Mouse (Mus musculus) embryonic fibroblast, embryonic 13.5 days (primary cell): ENCODE measurements around the gene Baz2b. TPM values are rescaled to one million over a fixed set of nuclear protein-coding genes. Genes with fewer than 3 reads are reported as not detected.
A peak's percentile ranks its signal among the peaks of the same experiment; 100 is the strongest.

Experiments
- H3K27ac ChIP-seq: 2 replicates; pipeline ENCODE4 v1.5.1; 2012; ENCODE audit warnings: low read length, control low read depth, inconsistent platforms; ENCODE audit not compliant: insufficient read depth
- H3K4me1 ChIP-seq: 2 replicates; pipeline ENCODE4 v1.6.1; 2011; ENCODE audit warnings: low read length; ENCODE audit not compliant: control insufficient read depth, insufficient read depth
- H3K4me3 ChIP-seq: 2 replicates; pipeline ENCODE4 v1.5.1; 2011; ENCODE audit warnings: mild to moderate bottlenecking, control low read depth, low read length; ENCODE audit not compliant: insufficient read depth
- CTCF ChIP-seq: IDR thresholded peaks from 2 replicates; pipeline ENCODE4 v1.5.1; 2011; ENCODE audit warnings: mild to moderate bottlenecking, control low read depth, low read length, moderate library complexity, borderline replicate concordance; ENCODE audit not compliant: insufficient read depth
- POLR2A ChIP-seq: IDR thresholded peaks from 2 replicates; pipeline ENCODE4 v1.6.1; 2011; ENCODE audit warnings: low read depth, mild to moderate bottlenecking, control low read depth, low read length, moderate library complexity
- polyA plus RNA-seq: library from polyadenylated mRNA; stranded (reverse); fragments of >200 nt; gene quantifications from 2 replicates; pipeline ENCODE4 v1.2.4, GENCODE M21; 2011; ENCODE audit warnings: low read depth; ENCODE audit not compliant: missing spikeins, insufficient read length

Gene Baz2b
- polyA plus RNA-seq, 1 experiment = 31.9 TPM

DNA sequence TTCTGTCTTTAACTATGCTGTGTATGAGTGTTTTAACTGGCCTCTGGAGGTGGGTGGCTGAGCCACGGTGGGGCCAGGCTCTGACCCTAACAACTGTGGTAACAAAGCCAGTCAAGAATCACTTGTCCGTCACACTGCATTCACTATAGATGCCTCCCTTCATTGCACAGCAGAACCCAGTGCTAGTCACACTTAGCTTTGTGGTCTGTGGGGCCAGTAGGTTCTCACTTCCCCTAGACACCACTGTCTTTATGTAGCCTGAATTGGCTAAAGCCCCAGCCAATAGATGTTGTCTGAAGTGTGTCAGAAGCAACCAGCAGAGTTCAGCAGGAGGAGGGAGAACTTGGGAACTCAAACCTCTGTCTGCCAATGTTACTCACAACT lies 37.1 kb downstream of the Baz2b start:
- Histone ChIP-seq H3K4me3 (no peak overlapping the region), H3K27ac (peak overlapping the region; percentile 39; the same call in 1 of the 2 replicates), H3K4me1 (no peaks in the 10 kb centered on the region)
- no peak for TF ChIP-seq POLR2A
- TF ChIP-seq CTCF = no peak

DNA sequence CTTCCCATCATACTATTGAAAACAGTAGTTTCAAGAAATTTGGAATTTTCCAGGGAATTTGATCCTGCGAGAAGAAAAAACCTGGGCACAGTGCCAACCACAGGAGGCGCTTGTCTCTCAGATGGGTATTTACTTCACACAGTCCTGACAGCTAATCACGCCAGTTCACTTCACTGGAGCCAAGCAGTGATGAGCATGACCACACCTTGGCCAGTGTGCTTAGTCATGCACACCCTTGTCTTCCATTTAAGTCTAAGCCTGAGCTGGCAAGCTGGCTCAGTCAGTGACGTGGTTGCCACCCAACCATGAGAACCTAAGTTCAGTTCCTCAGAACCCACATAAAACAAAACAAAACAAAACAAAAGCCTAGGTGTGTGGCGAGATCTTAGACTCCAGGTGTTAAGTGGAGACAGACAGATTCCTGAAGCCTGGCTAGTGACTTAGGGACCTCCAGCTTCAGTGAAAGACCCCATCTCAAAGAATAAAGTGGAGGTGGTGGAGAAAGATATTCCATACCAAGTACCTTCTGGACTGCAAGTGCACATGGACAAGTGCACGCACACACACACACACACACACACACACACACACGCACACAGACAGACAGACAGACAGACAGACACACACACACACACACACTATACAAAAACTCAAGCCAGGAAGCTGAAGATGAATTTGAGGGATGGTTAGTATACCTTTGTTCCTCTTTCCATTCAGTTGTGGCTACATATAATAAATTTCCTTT lies 37.7 kb downstream of the Baz2b start:
- Histone ChIP-seq H3K27ac (peak overlapping the region; percentile 39; the same call in 1 of the 2 replicates), H3K4me3 (no peak overlapping the region), H3K4me1 (no peaks in the 10 kb centered on the region)
- TF ChIP-seq CTCF (no peak), POLR2A (no peak)

DNA sequence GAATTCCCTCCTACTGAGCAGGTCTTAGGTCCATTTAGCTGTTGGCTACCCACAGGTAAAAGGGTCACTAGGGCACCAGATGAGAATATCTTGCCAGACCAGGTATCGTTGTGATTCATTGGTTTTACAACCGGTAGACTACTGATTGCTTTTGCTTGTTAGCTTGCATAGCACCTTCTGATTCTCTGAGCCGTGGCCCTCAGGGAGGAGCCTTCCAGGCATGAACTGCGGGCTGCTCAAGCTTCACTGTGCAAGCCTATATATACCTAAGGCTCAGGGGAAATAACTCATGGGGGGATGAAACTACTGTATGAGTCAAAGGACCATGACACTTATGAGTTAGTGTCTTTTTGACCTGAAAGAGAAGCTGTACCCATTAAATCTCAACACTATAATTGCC lies 42.8 kb downstream of the Baz2b start:
- Histone ChIP-seq H3K4me3 (no peak overlapping the region), H3K4me1 (no peaks in the 10 kb centered on the region), H3K27ac (no peak overlapping the region)
- TF ChIP-seq CTCF (no peak), POLR2A (no peak)

DNA sequence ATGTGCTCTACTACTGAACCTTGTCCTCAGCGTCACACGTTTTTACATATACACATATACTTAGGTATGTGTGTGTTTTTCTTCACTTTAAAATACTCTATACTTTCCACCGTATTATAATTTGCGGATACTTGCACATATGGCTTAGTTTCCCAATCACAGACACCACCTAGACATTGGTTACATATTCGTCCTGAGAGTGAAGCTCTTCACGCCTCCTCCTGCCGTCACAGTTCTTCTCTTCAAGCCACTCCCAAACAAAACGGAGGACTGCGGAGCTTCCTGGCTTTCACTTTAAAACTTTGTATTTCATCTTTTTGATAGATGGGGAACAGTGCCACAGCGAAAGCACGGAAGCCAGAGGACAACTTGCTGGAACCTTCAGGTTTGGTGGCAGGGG lies 44.0 kb downstream of the Baz2b start:
- no peak overlapping the region for H3K27ac ChIP-seq
- H3K4me3 ChIP-seq = no peak overlapping the region
- TF ChIP-seq CTCF (no peak), POLR2A (no peak)
- no peaks in the 10 kb centered on the region for H3K4me1 ChIP-seq

DNA sequence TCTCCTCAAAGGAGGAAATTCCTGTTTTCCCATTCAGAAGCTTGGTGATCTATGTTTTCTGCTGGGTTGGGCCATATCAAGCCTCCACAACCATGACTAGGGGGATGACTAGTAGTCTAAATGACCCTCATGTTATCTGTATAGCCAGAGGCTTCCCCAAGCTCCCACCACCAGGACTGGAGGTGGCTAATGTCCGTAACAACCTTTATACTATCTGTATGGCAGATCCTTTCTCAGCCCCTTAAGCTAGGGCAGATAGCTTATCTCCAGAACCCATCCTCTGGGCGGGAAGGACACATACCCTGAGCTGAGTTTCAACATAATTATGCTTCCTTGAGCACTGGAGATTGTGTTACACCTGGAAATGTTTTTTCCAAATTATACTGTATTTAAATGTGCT lies 45.9 kb downstream of the Baz2b start:
- TF ChIP-seq POLR2A (no peak), CTCF (no peak)
- Histone ChIP-seq H3K4me3 (no peak overlapping the region), H3K4me1 (no peaks in the 10 kb centered on the region), H3K27ac (no peak overlapping the region)

DNA sequence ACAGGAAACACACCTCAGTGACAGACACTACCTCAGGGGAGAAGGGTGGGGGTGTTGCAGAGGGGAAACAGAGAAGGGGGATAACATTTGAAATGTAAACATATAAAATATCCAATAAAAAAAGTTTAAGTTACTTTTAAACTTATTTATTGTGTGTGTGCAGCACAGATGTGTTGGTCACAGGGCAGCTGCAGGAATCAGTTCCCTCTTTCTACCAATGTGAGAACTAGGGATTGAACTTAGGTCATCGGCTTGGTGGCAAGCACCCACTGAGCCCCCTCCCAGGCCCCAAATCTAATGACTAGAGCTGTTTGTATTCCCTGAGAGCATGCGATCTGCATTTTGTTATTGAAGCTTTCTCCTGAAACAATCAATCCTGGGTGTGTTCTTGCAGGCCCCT lies 57.2 kb downstream of the Baz2b start:
- Histone ChIP-seq H3K4me3 (no peak overlapping the region), H3K4me1 (no peaks in the 10 kb centered on the region), H3K27ac (no peak overlapping the region)
- no peak for TF ChIP-seq CTCF
- TF ChIP-seq POLR2A = no peak

DNA sequence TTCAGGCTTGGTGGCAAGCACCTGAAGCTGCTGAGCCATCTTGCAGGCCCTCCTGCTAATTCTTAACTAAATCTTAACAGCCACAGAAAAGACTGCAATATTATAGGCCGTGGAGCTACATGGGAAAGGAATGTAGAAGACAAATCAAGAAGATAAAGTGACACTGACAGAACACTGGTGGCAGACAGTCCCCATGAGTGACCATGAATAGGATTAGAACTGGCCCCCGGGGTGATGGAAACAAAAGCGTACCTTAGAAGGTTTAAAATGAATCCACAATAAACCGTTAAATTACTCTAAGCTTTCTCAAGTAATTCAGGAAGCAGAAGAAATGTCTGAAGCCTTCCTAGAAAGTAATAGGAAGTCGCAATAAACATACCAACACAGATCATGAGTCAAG lies 61.0 kb downstream of the Baz2b start:
- TF ChIP-seq POLR2A (no peak), CTCF (no peak)
- Histone ChIP-seq H3K27ac (no peak overlapping the region), H3K4me3 (no peak overlapping the region), H3K4me1 (no peaks in the 10 kb centered on the region)

DNA sequence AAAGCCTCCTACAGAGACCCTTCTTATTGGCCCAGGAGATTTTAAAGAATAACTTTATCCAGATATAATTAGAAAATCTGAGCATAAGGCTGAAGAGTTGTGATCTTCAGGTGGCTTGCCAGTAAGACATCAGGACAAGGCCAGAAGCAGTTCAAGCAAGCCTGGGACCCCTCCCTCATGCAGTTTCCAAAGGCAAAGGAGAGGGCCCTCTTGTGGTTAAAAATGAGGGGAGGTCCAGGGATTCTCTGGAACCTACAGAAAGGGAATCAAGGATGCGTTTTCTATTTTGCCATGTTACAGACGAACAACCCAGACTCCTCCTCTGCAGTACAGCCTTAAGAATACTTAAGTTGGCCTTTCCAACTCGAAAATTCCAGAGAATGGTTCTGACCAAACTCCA lies 62.2 kb downstream of the Baz2b start:
- no peak overlapping the region for H3K27ac ChIP-seq
- no peak overlapping the region for H3K4me3 ChIP-seq
- H3K4me1 ChIP-seq = no peaks in the 10 kb centered on the region
- TF ChIP-seq CTCF (no peak), POLR2A (no peak)

DNA sequence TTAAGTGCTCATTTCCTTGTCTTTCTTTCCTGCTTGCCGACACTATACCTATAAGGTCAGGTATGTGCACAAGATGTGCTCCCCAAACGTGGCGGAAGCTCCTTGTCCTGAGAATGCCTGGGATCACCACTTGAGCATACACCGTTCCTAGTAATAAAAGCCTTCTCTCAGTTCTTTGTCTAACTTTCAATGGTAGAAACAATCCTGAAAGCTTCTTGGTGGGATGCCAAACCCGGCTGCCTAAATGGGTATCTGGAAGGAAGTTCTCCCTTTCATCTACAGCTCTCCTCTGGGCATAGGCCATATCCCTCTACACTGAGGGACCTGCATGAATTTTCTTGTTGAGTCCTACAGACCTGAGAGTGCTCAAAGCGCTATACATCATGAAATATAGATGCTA lies 63.9 kb downstream of the Baz2b start:
- no peak for TF ChIP-seq POLR2A
- TF ChIP-seq CTCF = no peak
- Histone ChIP-seq H3K4me1 (no peaks in the 10 kb centered on the region), H3K4me3 (no peak overlapping the region), H3K27ac (no peak overlapping the region)

DNA sequence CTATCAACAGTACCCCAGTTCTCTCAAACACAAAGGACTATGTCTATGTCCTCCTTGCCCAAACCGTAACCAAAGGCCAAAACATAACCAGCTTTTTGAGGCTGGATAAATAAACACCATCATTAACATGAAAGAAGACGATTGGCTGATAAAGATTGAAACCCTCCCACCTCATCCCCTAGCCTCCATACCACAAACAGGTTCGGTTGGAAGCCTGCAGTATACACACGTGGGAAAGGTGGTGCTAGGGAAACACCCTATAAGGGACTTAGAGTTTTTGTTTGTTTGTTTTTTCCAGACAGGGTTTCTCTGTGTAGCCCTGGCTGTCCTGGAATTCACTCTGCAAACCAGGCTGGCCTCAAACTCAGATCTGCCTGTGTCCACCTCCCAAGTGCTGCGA lies 66.3 kb downstream of the Baz2b start:
- TF ChIP-seq POLR2A (no peak), CTCF (no peak)
- Histone ChIP-seq H3K4me1 (no peaks in the 10 kb centered on the region), H3K27ac (no peak overlapping the region), H3K4me3 (no peak overlapping the region)
